Mouse (Mus musculus) c-Kit-positive CD71-positive TER-119-negative erythroid progenitor cells, embryonic 14.5 days (primary cell): Measurements from ENCODE around the gene Loxl1.

Source experiments
- DNase-seq: peaks from one replicate; pipeline ENCODE4 v3.0.0-alpha.2; 2013; ENCODE audit warnings: low read depth

Gene Loxl1

GRCm38 (mm10) chr9:58312944-58313359 is at the start of gene Loxl1:
Loxl1 (minus strand) TSS chr9:58313186.
- no peak for DNase-seq

GRCm38 (mm10) chr9:58361956-58362355 is 49.0 kb upstream of the Loxl1 start:
- no peak for DNase-seq

- DNase-seq, result no peak
Measured at GRCm38 (mm10) chr9:58361373-58361772, 48.4 kb upstream of the Loxl1 start.

GRCm38 (mm10) chr9:58355262-58356050 is 42.5 kb upstream of the Loxl1 start:
- no peak for DNase-seq

- DNase-seq, result no peak
Measured at GRCm38 (mm10) chr9:58354701-58355100, 41.7 kb upstream of the Loxl1 start.

- no peak for DNase-seq
Measured at GRCm38 (mm10) chr9:58353224-58353623, 40.2 kb upstream of the Loxl1 start.

GRCm38 (mm10) chr9:58347795-58348194 is 34.8 kb upstream of the Loxl1 start:
- no peak for DNase-seq

GRCm38 (mm10) chr9:58346498-58346897 is 33.5 kb upstream of the Loxl1 start:
- DNase-seq, result no peak

GRCm38 (mm10) chr9:58345963-58346362 is 33.0 kb upstream of the Loxl1 start:
- DNase-seq, result no peak

- no peak for DNase-seq
Measured at GRCm38 (mm10) chr9:58341795-58342194, 28.8 kb upstream of the Loxl1 start.

- DNase-seq, result no peak
Measured at GRCm38 (mm10) chr9:58336650-58337281, 23.8 kb upstream of the Loxl1 start.

GRCm38 (mm10) chr9:58331276-58331675 is 18.3 kb upstream of the Loxl1 start:
- DNase-seq, result no peak

- DNase-seq, result no peak
Measured at GRCm38 (mm10) chr9:58330293-58330692, 17.3 kb upstream of the Loxl1 start.

- no peak for DNase-seq
Measured at GRCm38 (mm10) chr9:58327382-58327781, 14.4 kb upstream of the Loxl1 start.

GRCm38 (mm10) chr9:58326477-58327180 is 13.6 kb upstream of the Loxl1 start:
- DNase-seq, result no peak

GRCm38 (mm10) chr9:58321681-58322080 is 8.7 kb upstream of the Loxl1 start:
- no peak for DNase-seq

- no peak for DNase-seq
Measured at GRCm38 (mm10) chr9:58318317-58318716, 5.3 kb upstream of the Loxl1 start.

- no peak for DNase-seq
Measured at GRCm38 (mm10) chr9:58317381-58317780, 4.4 kb upstream of the Loxl1 start.

GRCm38 (mm10) chr9:58316784-58317183 is 3.8 kb upstream of the Loxl1 start:
- no peak for DNase-seq

GRCm38 (mm10) chr9:58315850-58316249 is 2.9 kb upstream of the Loxl1 start:
- DNase-seq, result no peak

GRCm38 (mm10) chr9:58314682-58315360 is 1.8 kb upstream of the Loxl1 start:
- no peak for DNase-seq

- no peak for DNase-seq
Measured at GRCm38 (mm10) chr9:58312196-58312943, 616 bp downstream of the Loxl1 start.
